Mouse (Mus musculus): ENCODE measurements around the gene Olfr653.

GRCm38 (mm10) chr7:104552700-104553099 lies 24.4 kb upstream of the Olfr653 start:
- TF ChIP-seq POLR2A (IDR thresholded peaks at IDR 0.05; ENCODE audit: borderline replicate concordance, insufficient read depth, low read length): no peak
- TF ChIP-seq CTCF (IDR thresholded peaks at IDR 0.05; ENCODE audit: borderline replicate concordance, insufficient read depth, low read depth, low read length): no peak

Measured in cerebellum, adult 2 months (tissue).